Mouse (Mus musculus): ENCODE data around the gene Lrrc3c. TPM values are rescaled to one million over a fixed set of nuclear protein-coding genes. Genes with fewer than 3 reads are reported as not detected.

The Lrrc3c gene
- polyA plus RNA-seq, 2 experiments: not detected

DNA sequence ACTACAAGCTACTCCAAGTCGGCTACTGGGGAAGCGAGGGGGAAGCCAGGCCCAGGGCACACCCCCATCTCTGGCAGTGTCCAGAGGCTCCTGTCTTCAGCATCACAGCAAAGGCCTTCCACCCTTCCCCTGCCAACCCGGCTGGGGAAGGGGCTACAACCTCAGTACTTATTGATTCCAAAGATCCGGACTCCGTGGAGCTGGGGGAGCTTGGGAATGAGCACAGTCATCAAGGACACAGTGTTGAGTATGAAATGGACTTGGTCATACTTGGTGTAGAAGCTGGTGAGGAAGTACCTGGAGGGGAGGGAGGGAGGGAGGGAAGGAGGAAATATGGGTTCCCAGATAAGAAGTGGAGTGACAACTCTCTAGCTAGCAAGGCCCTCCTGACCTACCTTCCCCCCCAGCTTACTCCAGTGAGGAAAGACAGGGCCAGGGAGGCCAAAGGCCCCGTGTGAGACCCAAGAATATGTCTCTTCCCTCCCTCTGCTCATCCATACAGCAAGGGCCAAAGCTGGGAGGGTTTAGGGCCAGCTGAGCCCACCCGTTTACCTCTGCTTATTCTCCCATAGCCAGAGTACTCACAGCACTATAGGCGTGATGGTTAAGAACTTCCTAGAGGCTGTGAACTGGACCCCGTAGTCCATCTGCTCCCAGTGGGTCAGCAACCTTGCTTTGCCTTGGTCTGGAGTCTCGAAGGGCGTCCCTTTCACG, 15.4 kb upstream of the Lrrc3c start:
- no peak overlapping the region for H3K4me2 ChIP-seq (replicated peaks; ENCODE audit: low read depth, low read length, severe bottlenecking)
- TF ChIP-seq POLR2A (IDR thresholded peaks at IDR 0.05; ENCODE audit: borderline replicate concordance, extremely low read depth, insufficient read depth, insufficient read length): no peak

GRCm38 (mm10) chr11:98583265-98583552, 14.9 kb upstream of the Lrrc3c start:
- Histone ChIP-seq H3K9ac (ENCODE audit: low read depth, low read length, severe bottlenecking) (no peak overlapping the region), H3K4me2 (replicated peaks; ENCODE audit: low read depth, low read length, severe bottlenecking) (no peak overlapping the region), H3K36me3 (ENCODE audit: control insufficient read depth, insufficient read depth, low read length) (peaks cover 28% of the 10 kb centered on the region), H3K9me3 (ENCODE audit: control insufficient read depth, low read length) (no peaks in the 10 kb centered on the region), H3K4me1 (ENCODE audit: control insufficient read depth, insufficient read depth, low read length) (peaks cover 20% of the 10 kb centered on the region), H3K27ac (replicated peaks; ENCODE audit: low read depth, low read length) (no peak overlapping the region), H3K4me3 (replicated peaks; ENCODE audit: low read length) (no peak overlapping the region), H3K27me3 (ENCODE audit: control insufficient read depth, insufficient read depth, low read length) (no peaks in the 10 kb centered on the region)
- ATAC-seq (ENCODE audit: low FRiP score, low read depth) (no peak), DNase-seq (ENCODE audit: low spot score) (no peak)
- WGBS: 93% methylated on average over 3 of the region's 3 CpGs
- TF ChIP-seq POLR2A (IDR thresholded peaks at IDR 0.05; ENCODE audit: borderline replicate concordance, extremely low read depth, insufficient read depth, insufficient read length): no peak

More for the DNA sequence above, 15.4 kb upstream of the Lrrc3c start:
- Histone ChIP-seq H3K4me1 (ENCODE audit: control insufficient read depth, insufficient read depth, low read length) (peaks cover 16% of the 10 kb centered on the region), H3K27ac (replicated peaks; ENCODE audit: low read depth, low read length) (no peak overlapping the region), H3K27me3 (ENCODE audit: control insufficient read depth, insufficient read depth, low read length) (no peaks in the 10 kb centered on the region), H3K9me3 (ENCODE audit: control insufficient read depth, low read length) (no peaks in the 10 kb centered on the region), H3K4me3 (replicated peaks; ENCODE audit: low read length) (no peak overlapping the region), H3K9ac (ENCODE audit: low read depth, low read length, severe bottlenecking) (no peak overlapping the region), H3K36me3 (ENCODE audit: control insufficient read depth, insufficient read depth, low read length) (peaks cover 28% of the 10 kb centered on the region)
- ATAC-seq (ENCODE audit: low FRiP score, low read depth) (no peak), DNase-seq (ENCODE audit: low spot score) (no peak)
- WGBS: 85% methylated on average over 12 of the region's 12 CpGs

GRCm38 (mm10) chr11:98583571-98583970, 14.5 kb upstream of the Lrrc3c start:
- ATAC-seq (ENCODE audit: low FRiP score, low read depth) (no peak), DNase-seq (ENCODE audit: low spot score) (no peak)
- H3K27ac ChIP-seq (replicated peaks; ENCODE audit: low read depth, low read length): no peak overlapping the region
- H3K4me1 ChIP-seq (ENCODE audit: control insufficient read depth, insufficient read depth, low read length): peaks cover 20% of the 10 kb centered on the region
- H3K36me3 ChIP-seq (ENCODE audit: control insufficient read depth, insufficient read depth, low read length): peaks cover 28% of the 10 kb centered on the region
- no peaks in the 10 kb centered on the region for H3K9me3 ChIP-seq (ENCODE audit: control insufficient read depth, low read length)
- no peaks in the 10 kb centered on the region for H3K27me3 ChIP-seq (ENCODE audit: control insufficient read depth, insufficient read depth, low read length)
- no peak overlapping the region for H3K4me2 ChIP-seq (replicated peaks; ENCODE audit: low read depth, low read length, severe bottlenecking)
- H3K9ac ChIP-seq (ENCODE audit: low read depth, low read length, severe bottlenecking): no peak overlapping the region
- WGBS: 26% methylated on average over 3 of the region's 3 CpGs
- no peak overlapping the region for H3K4me3 ChIP-seq (replicated peaks; ENCODE audit: low read length)
- no peak for TF ChIP-seq POLR2A (IDR thresholded peaks at IDR 0.05; ENCODE audit: borderline replicate concordance, extremely low read depth, insufficient read depth, insufficient read length)

DNA sequence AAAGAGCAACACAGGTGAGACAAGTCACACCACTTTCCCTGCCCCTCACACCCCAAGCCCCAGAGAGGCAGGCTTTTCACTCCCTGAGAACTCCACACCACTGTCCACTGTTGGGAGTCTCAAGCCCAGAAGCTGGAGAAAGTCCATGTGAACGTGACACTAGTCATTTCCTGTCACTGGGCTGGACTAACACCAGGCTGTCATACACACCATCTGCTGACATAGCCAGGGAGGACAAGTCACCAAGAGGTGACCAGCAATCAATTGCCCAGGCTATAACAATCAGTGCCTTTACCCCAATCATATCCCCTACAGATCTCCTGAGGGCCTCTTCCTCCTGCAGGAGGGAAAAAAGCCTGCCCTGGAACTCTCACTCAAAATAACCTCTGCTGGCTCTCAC, 13.9 kb upstream of the Lrrc3c start:
- Histone ChIP-seq H3K4me2 (replicated peaks; ENCODE audit: low read depth, low read length, severe bottlenecking) (no peak overlapping the region), H3K36me3 (ENCODE audit: control insufficient read depth, insufficient read depth, low read length) (peaks cover 28% of the 10 kb centered on the region), H3K27me3 (ENCODE audit: control insufficient read depth, insufficient read depth, low read length) (no peaks in the 10 kb centered on the region), H3K9ac (ENCODE audit: low read depth, low read length, severe bottlenecking) (no peak overlapping the region), H3K4me3 (replicated peaks; ENCODE audit: low read length) (no peak overlapping the region), H3K27ac (replicated peaks; ENCODE audit: low read depth, low read length) (no peak overlapping the region), H3K9me3 (ENCODE audit: control insufficient read depth, low read length) (no peaks in the 10 kb centered on the region), H3K4me1 (ENCODE audit: control insufficient read depth, insufficient read depth, low read length) (peaks cover 20% of the 10 kb centered on the region)
- ATAC-seq (ENCODE audit: low FRiP score, low read depth) (no peak), DNase-seq (ENCODE audit: low spot score) (no peak)
- WGBS: 50% methylated on average over 1 of the region's 1 CpGs
- no peak for TF ChIP-seq POLR2A (IDR thresholded peaks at IDR 0.05; ENCODE audit: borderline replicate concordance, extremely low read depth, insufficient read depth, insufficient read length)

GRCm38 (mm10) chr11:98584629-98585177, 13.4 kb upstream of the Lrrc3c start:
- DNase-seq (ENCODE audit: low spot score) (no peak), ATAC-seq (ENCODE audit: low FRiP score, low read depth) (no peak)
- Histone ChIP-seq H3K9ac (ENCODE audit: low read depth, low read length, severe bottlenecking) (no peak overlapping the region), H3K36me3 (ENCODE audit: control insufficient read depth, insufficient read depth, low read length) (peaks cover 28% of the 10 kb centered on the region), H3K4me2 (replicated peaks; ENCODE audit: low read depth, low read length, severe bottlenecking) (no peak overlapping the region), H3K27ac (replicated peaks; ENCODE audit: low read depth, low read length) (no peak overlapping the region), H3K4me1 (ENCODE audit: control insufficient read depth, insufficient read depth, low read length) (peaks cover 20% of the 10 kb centered on the region), H3K9me3 (ENCODE audit: control insufficient read depth, low read length) (no peaks in the 10 kb centered on the region), H3K27me3 (ENCODE audit: control insufficient read depth, insufficient read depth, low read length) (no peaks in the 10 kb centered on the region), H3K4me3 (replicated peaks; ENCODE audit: low read length) (no peak overlapping the region)
- WGBS: 87% methylated on average over 6 of the region's 6 CpGs
- TF ChIP-seq POLR2A (IDR thresholded peaks at IDR 0.05; ENCODE audit: borderline replicate concordance, extremely low read depth, insufficient read depth, insufficient read length): no peak
